Mouse (Mus musculus) kidney, embryonic 16.5 days (tissue): ENCODE data around the gene Abcc3. TPM values are rescaled to one million over a fixed set of nuclear protein-coding genes. Genes with fewer than 3 reads are reported as not detected.
"Not testable (repeated sequence)": the region's sequence is repeated elsewhere in the genome, so short reads cannot be mapped to it uniquely, and the experiment has no call there.

ENCODE experiments used
- ATAC-seq: fragments of 200-750 bp; cut with Nextera tagmentation; 2 replicates; pipeline ENCODE4 v1.8.0; 2017; ENCODE audit warnings: moderate TSS enrichment; ENCODE audit not compliant: low FRiP score, low TSS enrichment
- H3K27ac ChIP-seq: fragments of 300-500 bp; sonication (generic); 2 replicates; pipeline ENCODE4 v1.5.1; 2014; ENCODE audit warnings: low read length
- H3K27me3 ChIP-seq: fragments of 300-500 bp; sonication (generic); 2 replicates; pipeline ENCODE4 v1.6.1; 2014; ENCODE audit warnings: low read length, control low read depth, mixed read lengths; ENCODE audit not compliant: insufficient read depth
- H3K36me3 ChIP-seq: fragments of 300-500 bp; sonication (generic); 2 replicates; pipeline ENCODE4 v1.6.1; 2014; ENCODE audit warnings: low read length, control low read depth, mixed read lengths; ENCODE audit not compliant: insufficient read depth
- H3K4me1 ChIP-seq: fragments of 300-500 bp; sonication (generic); 2 replicates; pipeline ENCODE4 v1.6.1; 2014; ENCODE audit warnings: low read length, control low read depth, mixed read lengths; ENCODE audit not compliant: insufficient read depth
- H3K4me2 ChIP-seq: fragments of 300-500 bp; sonication (generic); replicated peaks from 2 replicates; pipeline ENCODE4 v1.6.1; 2014; ENCODE audit warnings: low read depth, low read length
- H3K4me3 ChIP-seq: fragments of 300-500 bp; sonication (generic); 2 replicates; pipeline ENCODE4 v1.5.1; 2014; ENCODE audit warnings: mild to moderate bottlenecking, low read length
- H3K9ac ChIP-seq: fragments of 300-500 bp; sonication (generic); replicated peaks from 2 replicates; pipeline ENCODE4 v1.6.1; 2014; ENCODE audit warnings: low read length
- H3K9me3 ChIP-seq: fragments of 300-500 bp; sonication (generic); 2 replicates; pipeline ENCODE4 v1.6.1; 2016; ENCODE audit warnings: low read length, control low read depth
- WGBS: fragments of 180-500 bp; shearing (Covaris S2); extraction: QIAGEN DNeasy Blood & Tissue Kit; methylation state at CpG from one replicate; pipeline ENCODE4 v1.1.7; 2014; 5-methylcytosine and 5-hydroxymethylcytosine counted together
- polyA plus RNA-seq: library from polyadenylated mRNA; unstranded; fragments of >200 nt; fragmentation: Nextera tagmentation; extraction: Ambion mirVana; gene quantifications from 2 replicates; pipeline ENCODE4 v1.2.1, GENCODE M21; 2015

Gene Abcc3
- polyA plus RNA-seq, 1 experiment from 2014 or later, result 7.0 TPM

DNA sequence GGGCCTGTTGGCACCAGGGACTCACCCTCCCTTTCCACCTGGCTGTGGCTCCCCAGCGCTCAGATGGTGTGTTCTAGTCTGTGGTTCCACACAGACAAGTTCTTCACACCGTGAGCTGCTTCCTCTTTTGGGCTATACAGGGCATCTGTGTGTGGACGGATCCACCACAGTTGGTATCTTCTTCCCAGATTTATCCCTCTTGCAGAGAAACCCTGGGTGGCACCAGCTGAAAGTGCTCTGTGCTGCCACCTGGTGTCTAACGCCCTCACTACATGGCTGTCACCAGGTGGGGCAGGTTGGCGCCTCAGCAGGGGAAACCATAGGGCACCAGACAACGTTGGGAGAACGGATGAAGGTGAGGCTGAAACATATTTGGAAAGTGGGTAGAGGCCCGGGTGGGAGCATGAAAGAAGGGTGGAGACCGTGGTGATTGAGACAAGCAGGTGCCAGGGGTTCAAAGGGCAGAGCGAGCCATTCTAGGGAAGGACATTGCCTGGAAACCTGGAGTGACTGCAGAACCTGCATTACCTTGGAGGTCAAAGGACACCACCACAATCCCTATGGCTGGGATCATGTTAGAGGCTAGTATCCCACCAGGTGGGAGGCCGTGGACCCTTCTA is 12.0 kb upstream of the Abcc3 start:
- Histone ChIP-seq H3K4me3 (no peak overlapping the region), H3K27ac (peak overlapping the region; percentile 83), H3K9ac (0 out of 2 replicates have a peak overlapping the region, but pooled peaks have one; percentile 27), H3K36me3 (no peaks in the 10 kb centered on the region), H3K4me2 (peak overlapping the region; percentile 19; the same call in 1 of the 2 replicates), H3K9me3 (no peaks in the 10 kb centered on the region), H3K27me3 (no peaks in the 10 kb centered on the region), H3K4me1 (peaks cover 33% of the 10 kb centered on the region)
- 24% methylated on average over 11 of the region's 11 CpGs for WGBS
- peak; percentile 68 for ATAC-seq

- Histone ChIP-seq H3K27ac (peak overlapping the region; percentile 83), H3K27me3 (no peaks in the 10 kb centered on the region), H3K4me3 (no peak overlapping the region), H3K4me2 (peak overlapping the region; percentile 19; the same call in 1 of the 2 replicates), H3K9ac (0 out of 2 replicates have a peak overlapping the region, but pooled peaks have one; percentile 27), H3K36me3 (no peaks in the 10 kb centered on the region), H3K9me3 (no peaks in the 10 kb centered on the region), H3K4me1 (peaks cover 33% of the 10 kb centered on the region)
- peak; percentile 88 for ATAC-seq
- WGBS, result 47% methylated on average over 5 of the region's 5 CpGs
These were observed 11.4 kb upstream of the Abcc3 start for GRCm38 (mm10) chr11:94404178-94404577.

DNA sequence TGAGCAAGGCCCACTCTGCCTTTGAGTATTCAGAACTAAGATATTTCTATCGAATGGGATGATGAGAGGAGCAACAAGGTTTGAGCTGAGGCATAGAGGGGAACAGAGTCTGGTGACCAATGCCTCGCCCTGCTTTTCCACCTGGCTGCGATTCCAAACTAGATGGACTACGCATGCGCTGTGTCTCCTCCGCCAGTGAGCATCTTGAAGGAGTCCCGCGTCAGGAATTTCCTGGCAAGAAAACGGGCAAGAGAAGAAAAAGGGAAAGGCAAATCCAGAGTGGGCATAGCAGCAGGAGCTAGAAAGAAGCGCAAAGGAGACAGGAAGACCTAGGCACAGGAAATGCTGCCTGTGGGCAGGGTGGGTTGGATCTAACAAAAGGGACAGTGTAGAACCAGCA is 11.0 kb upstream of the Abcc3 start:
- Histone ChIP-seq H3K9ac (no peak overlapping the region), H3K36me3 (no peaks in the 10 kb centered on the region), H3K4me3 (no peak overlapping the region), H3K9me3 (no peaks in the 10 kb centered on the region), H3K4me2 (no peak overlapping the region), H3K27me3 (no peaks in the 10 kb centered on the region), H3K27ac (peak overlapping the region; percentile 83), H3K4me1 (peaks cover 33% of the 10 kb centered on the region)
- no peak for ATAC-seq
- 80% methylated on average over 10 of the region's 10 CpGs for WGBS

DNA sequence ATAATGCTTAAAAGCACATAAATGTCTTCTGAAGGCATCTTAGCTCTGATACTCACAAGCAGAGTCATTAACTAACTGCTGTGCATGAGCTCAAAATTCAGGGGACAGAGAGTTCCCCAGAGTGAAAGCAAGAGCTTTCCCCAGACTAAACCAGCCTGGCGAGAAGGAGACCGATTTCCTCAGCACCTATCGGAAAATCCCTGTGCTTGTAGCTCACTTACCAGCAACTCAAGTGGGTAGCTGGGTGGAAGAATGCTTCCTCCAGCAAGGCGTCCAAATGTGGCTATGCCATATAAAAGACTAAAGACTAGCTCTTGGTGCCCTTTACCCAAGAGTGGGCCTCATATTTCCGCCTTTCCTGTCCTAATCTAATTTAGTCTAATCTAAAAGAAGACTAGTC is 9.9 kb upstream of the Abcc3 start:
- no peaks in the 10 kb centered on the region for H3K36me3 ChIP-seq
- H3K27ac ChIP-seq, result no peak overlapping the region
- no peak for ATAC-seq
- H3K9ac ChIP-seq, result no peak overlapping the region
- peaks cover 28% of the 10 kb centered on the region for H3K4me1 ChIP-seq
- WGBS, result 90% methylated on average over 5 of the region's 5 CpGs
- H3K9me3 ChIP-seq, result no peaks in the 10 kb centered on the region
- no peak overlapping the region for H3K4me2 ChIP-seq
- no peaks in the 10 kb centered on the region for H3K27me3 ChIP-seq
- no peak overlapping the region for H3K4me3 ChIP-seq

GRCm38 (mm10) chr11:94402029-94402428 is 9.2 kb upstream of the Abcc3 start:
- H3K27me3 ChIP-seq, H3K27ac ChIP-seq, H3K4me3 ChIP-seq, H3K9me3 ChIP-seq, H3K4me2 ChIP-seq, ATAC-seq, H3K9ac ChIP-seq, H3K36me3 ChIP-seq: not testable (repeated sequence)
- H3K4me1 ChIP-seq, result peaks cover 23% of the 10 kb centered on the region
- 90% methylated on average over 4 of the region's 4 CpGs for WGBS

- Histone ChIP-seq H3K27me3 (no peaks in the 10 kb centered on the region), H3K4me3 (no peak overlapping the region), H3K36me3 (no peaks in the 10 kb centered on the region), H3K9me3 (no peaks in the 10 kb centered on the region), H3K4me1 (peaks cover 23% of the 10 kb centered on the region), H3K27ac (no peak overlapping the region), H3K9ac (no peak overlapping the region), H3K4me2 (no peak overlapping the region)
- WGBS, result 68% methylated on average over 6 of the region's 6 CpGs
- ATAC-seq, result no peak
These were observed 8.2 kb upstream of the Abcc3 start for GRCm38 (mm10) chr11:94400996-94401395.

DNA sequence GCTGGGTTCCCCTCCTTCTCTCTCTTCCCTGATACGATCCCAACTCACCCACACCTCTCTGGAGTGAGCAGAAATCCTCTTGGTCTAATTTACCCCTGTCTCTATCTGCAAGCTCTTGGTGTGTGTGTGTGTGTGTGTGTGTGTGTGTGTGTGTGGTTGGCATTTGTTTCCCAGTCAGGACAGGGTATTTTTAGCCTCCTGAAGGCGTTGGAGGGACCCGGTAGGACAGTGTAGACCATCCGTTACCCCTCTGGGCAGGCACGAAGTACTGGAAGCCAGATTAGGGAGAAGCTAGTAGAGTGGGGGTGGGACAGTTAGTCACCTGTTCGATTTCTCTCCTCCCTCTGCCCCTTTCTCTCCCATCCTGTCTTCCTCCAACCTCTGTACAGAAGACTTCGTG is 1.3 kb upstream of the Abcc3 start:
- WGBS, result 88% methylated on average over 7 of the region's 7 CpGs
- H3K4me1 ChIP-seq, result peaks cover 7% of the 10 kb centered on the region
- H3K9ac ChIP-seq, result no peak overlapping the region
- no peak overlapping the region for H3K27ac ChIP-seq
- no peak overlapping the region for H3K4me2 ChIP-seq
- H3K36me3 ChIP-seq, result no peaks in the 10 kb centered on the region
- H3K27me3 ChIP-seq, result no peaks in the 10 kb centered on the region
- no peak for ATAC-seq
- H3K4me3 ChIP-seq, result no peak overlapping the region
- H3K9me3 ChIP-seq, result no peaks in the 10 kb centered on the region

GRCm38 (mm10) chr11:94393490-94393889 is 693 bp upstream of the Abcc3 start:
- 86% methylated on average over 4 of the region's 4 CpGs for WGBS
- not testable (repeated sequence) for H3K4me3 ChIP-seq, ATAC-seq, H3K9me3 ChIP-seq, H3K9ac ChIP-seq, H3K27me3 ChIP-seq, H3K4me2 ChIP-seq, H3K36me3 ChIP-seq, H3K4me1 ChIP-seq, H3K27ac ChIP-seq

- no peaks in the 10 kb centered on the region for H3K9me3 ChIP-seq
- H3K4me1 ChIP-seq, result peaks cover 19% of the 10 kb centered on the region
- no peak overlapping the region for H3K27ac ChIP-seq
- no peak for ATAC-seq
- 90% methylated on average over 10 of the region's 10 CpGs for WGBS
- no peaks in the 10 kb centered on the region for H3K27me3 ChIP-seq
- H3K36me3 ChIP-seq, result no peaks in the 10 kb centered on the region
- no peak overlapping the region for H3K4me2 ChIP-seq
- no peak overlapping the region for H3K9ac ChIP-seq
- H3K4me3 ChIP-seq, result no peak overlapping the region
These were observed 1.1 kb downstream of the Abcc3 start for GRCm38 (mm10) chr11:94391661-94392060.

GRCm38 (mm10) chr11:94390825-94391224 is 2.0 kb downstream of the Abcc3 start:
- ATAC-seq, result no peak
- Histone ChIP-seq H3K9me3 (no peaks in the 10 kb centered on the region), H3K27me3 (no peaks in the 10 kb centered on the region), H3K27ac (no peak overlapping the region), H3K9ac (no peak overlapping the region), H3K4me3 (no peak overlapping the region), H3K36me3 (no peaks in the 10 kb centered on the region), H3K4me1 (peaks cover 28% of the 10 kb centered on the region), H3K4me2 (no peak overlapping the region)
- WGBS, result 77% methylated on average over 6 of the region's 6 CpGs
